18 mouse cellular contexts compared by ENCODE assay signal in genomic region chr3:87660479-87660878, GRCm38 (mm10).
"Had no signal": no experiment of that assay in that cellular context is flagged by ENCODE, and none has a peak within 500 bp of the region (broad histone marks: within the 10 kb centered on the region; RNA-seq: fewer than 3 reads in every experiment).

No protein-coding gene starts in this region.

- H3K27ac ChIP-seq: limb, embryonic 10.5 days; limb, embryonic 13.5 days; liver, embryonic 12.5 days; liver, embryonic 15.5 days; lung, embryonic 15.5 days; midbrain, embryonic 10.5 days; midbrain, embryonic 13.5 days; stomach, postnatal 0 days had no signal

- DNase-seq: kidney, adult 9 months; liver; lung, adult 18-20 months; lung, postnatal 36 days; thymus, adult 2 months; thymus, postnatal 14 days; thymus, postnatal 4 days had no signal

- H3K4me2 ChIP-seq: limb, embryonic 13.5 days; liver, embryonic 12.5 days; liver, embryonic 15.5 days; lung, embryonic 15.5 days; midbrain, embryonic 13.5 days had no signal

- H3K9ac ChIP-seq: limb, embryonic 13.5 days; liver, embryonic 12.5 days; liver, embryonic 15.5 days; lung, embryonic 15.5 days; midbrain, embryonic 13.5 days had no signal

- H3K4me3 ChIP-seq: limb, embryonic 10.5 days; limb, embryonic 13.5 days; liver, embryonic 12.5 days; liver, embryonic 15.5 days; lung, embryonic 15.5 days; megakaryocyte, embryonic 14.5 days; midbrain, embryonic 10.5 days; midbrain, embryonic 13.5 days; myocyte had no signal

- H3K27me3 ChIP-seq: limb, embryonic 13.5 days; liver, embryonic 12.5 days; liver, embryonic 15.5 days; lung, embryonic 15.5 days; megakaryocyte, embryonic 14.5 days; midbrain, embryonic 13.5 days had no signal

- H3K4me1 ChIP-seq: limb, embryonic 10.5 days; liver, embryonic 15.5 days; lung, embryonic 15.5 days; megakaryocyte, embryonic 14.5 days had no signal

- H3K36me3 ChIP-seq: limb, embryonic 10.5 days; limb, embryonic 13.5 days; liver, embryonic 12.5 days; liver, embryonic 15.5 days; lung, embryonic 15.5 days; midbrain, embryonic 10.5 days; midbrain, embryonic 13.5 days had no signal

- ATAC-seq: liver, embryonic 12.5 days; midbrain, embryonic 13.5 days; midbrain, embryonic 16.5 days had no signal

- H3K9me3 ChIP-seq: limb, embryonic 10.5 days; limb, embryonic 13.5 days; liver, embryonic 12.5 days; liver, embryonic 15.5 days; lung, embryonic 15.5 days; megakaryocyte, embryonic 14.5 days; midbrain, embryonic 10.5 days; midbrain, embryonic 13.5 days had no signal
